Mouse (Mus musculus): ENCODE results near the gene Kirrel3. TPM values are rescaled to one million over a fixed set of nuclear protein-coding genes. Genes with fewer than 3 reads are reported as not detected.

Kirrel3 gene
- polyA plus RNA-seq, 1 experiment from 2014 or later = 11.4 TPM

- WGBS = 84% methylated on average over 20 of the region's 20 CpGs
- Histone ChIP-seq H3K36me3 (replicated peaks) (no peaks in the 10 kb centered on the region), H3K27ac (no peak overlapping the region), H3K4me3 (replicated peaks) (no peak overlapping the region), H3K9ac (no peak overlapping the region), H3K27me3 (no peaks in the 10 kb centered on the region), H3K4me2 (no peak overlapping the region), H3K4me1 (no peaks in the 10 kb centered on the region), H3K9me3 (no peaks in the 10 kb centered on the region)
- ATAC-seq (ENCODE audit: low FRiP score) = no peak
These were observed 34.7 kb downstream of the Kirrel3 start for GRCm38 (mm10) chr9:34520234-34520950.

DNA sequence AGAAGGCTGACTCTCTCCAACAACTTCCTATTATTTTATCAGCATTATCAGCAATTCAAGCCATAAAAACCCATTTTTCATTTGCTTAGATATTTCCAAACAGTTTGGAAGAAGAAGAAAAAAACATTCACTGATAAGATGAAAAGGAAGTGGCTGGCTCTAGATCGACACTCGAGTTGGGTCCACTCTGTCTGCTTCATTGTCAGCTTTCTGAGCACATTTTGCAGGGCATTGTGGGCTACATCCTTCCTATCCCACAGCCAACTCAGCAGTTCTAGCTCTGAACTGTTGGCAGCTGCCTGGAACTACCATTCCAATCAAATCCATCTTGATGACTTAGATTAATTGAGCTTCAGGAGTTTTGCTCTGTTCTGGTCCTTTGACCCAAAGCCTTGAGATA lies 40.0 kb downstream of the Kirrel3 start:
- Histone ChIP-seq H3K4me1 (no peaks in the 10 kb centered on the region), H3K9ac (no peak overlapping the region), H3K27me3 (no peaks in the 10 kb centered on the region), H3K27ac (no peak overlapping the region), H3K9me3 (no peaks in the 10 kb centered on the region), H3K4me2 (no peak overlapping the region), H3K36me3 (replicated peaks) (no peaks in the 10 kb centered on the region), H3K4me3 (replicated peaks) (no peak overlapping the region)
- 81% methylated on average over 2 of the region's 2 CpGs for WGBS
- no peak for ATAC-seq (ENCODE audit: low FRiP score)

DNA sequence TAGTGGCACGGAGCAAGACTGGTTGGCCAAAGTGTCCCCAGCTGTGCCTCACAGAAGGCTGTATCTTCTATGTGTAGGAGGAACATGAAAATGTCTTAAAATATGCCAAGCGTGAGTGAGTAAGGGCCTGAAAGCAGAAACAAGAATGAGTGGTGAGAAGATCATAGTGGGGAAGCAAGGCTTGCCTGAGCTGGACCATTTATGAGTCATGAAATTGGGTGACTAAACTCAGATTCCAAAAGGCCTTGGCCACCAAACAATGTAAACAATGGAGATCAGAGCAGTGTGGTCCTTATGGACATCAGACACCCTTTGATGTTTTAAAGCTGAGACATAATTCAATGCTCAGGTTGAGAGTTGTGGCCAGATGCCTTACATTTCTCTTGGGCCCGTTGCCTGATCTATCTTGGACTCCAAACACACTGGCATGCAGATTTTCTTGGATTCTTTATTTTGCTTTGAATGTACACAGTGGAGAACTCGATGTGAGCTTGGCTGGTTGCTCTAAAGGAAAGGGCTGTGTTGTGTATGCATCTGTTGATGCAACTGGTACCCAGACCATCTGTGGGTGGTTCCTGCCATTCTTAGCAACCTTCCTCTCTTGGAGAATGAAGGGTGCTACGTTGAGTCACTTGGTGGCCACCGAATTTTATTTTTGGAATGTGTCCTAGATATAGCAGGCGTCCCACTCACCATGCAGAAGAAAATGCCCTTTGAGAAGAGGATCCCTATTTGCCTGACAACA lies 53.1 kb downstream of the Kirrel3 start:
- 82% methylated on average over 7 of the region's 7 CpGs for WGBS
- no peak overlapping the region for H3K4me3 ChIP-seq (replicated peaks)
- no peak overlapping the region for H3K9ac ChIP-seq
- no peak for ATAC-seq (ENCODE audit: low FRiP score)
- no peaks in the 10 kb centered on the region for H3K27me3 ChIP-seq
- H3K4me1 ChIP-seq = no peaks in the 10 kb centered on the region; the same call in 1 of the 2 replicates
- no peak overlapping the region for H3K27ac ChIP-seq
- no peak overlapping the region for H3K4me2 ChIP-seq
- H3K9me3 ChIP-seq = no peaks in the 10 kb centered on the region
- no peaks in the 10 kb centered on the region for H3K36me3 ChIP-seq (replicated peaks)

GRCm38 (mm10) chr9:34541908-34542307 lies 56.2 kb downstream of the Kirrel3 start:
- WGBS = 72% methylated on average over 2 of the region's 2 CpGs
- H3K4me1 ChIP-seq = no peaks in the 10 kb centered on the region

GRCm38 (mm10) chr9:34555699-34556098 lies 70.0 kb downstream of the Kirrel3 start:
- no peak overlapping the region for H3K4me3 ChIP-seq (replicated peaks)
- H3K27ac ChIP-seq = no peak overlapping the region
- WGBS = 38% methylated on average over 2 of the region's 2 CpGs
- no peaks in the 10 kb centered on the region for H3K36me3 ChIP-seq (replicated peaks)
- peaks cover 25% of the 10 kb centered on the region for H3K27me3 ChIP-seq
- H3K9ac ChIP-seq = no peak overlapping the region
- no peak for ATAC-seq (ENCODE audit: low FRiP score)
- H3K4me2 ChIP-seq = no peak overlapping the region
- H3K4me1 ChIP-seq = peaks cover 42% of the 10 kb centered on the region
- H3K9me3 ChIP-seq = no peaks in the 10 kb centered on the region

More at GRCm38 (mm10) chr9:34541908-34542307, 56.2 kb downstream of the Kirrel3 start:
- Histone ChIP-seq H3K27ac (no peak overlapping the region), H3K4me2 (no peak overlapping the region), H3K4me3 (replicated peaks) (no peak overlapping the region), H3K9ac (no peak overlapping the region), H3K9me3 (no peaks in the 10 kb centered on the region), H3K36me3 (replicated peaks) (no peaks in the 10 kb centered on the region), H3K27me3 (no peaks in the 10 kb centered on the region)
- ATAC-seq (ENCODE audit: low FRiP score) = no peak

DNA sequence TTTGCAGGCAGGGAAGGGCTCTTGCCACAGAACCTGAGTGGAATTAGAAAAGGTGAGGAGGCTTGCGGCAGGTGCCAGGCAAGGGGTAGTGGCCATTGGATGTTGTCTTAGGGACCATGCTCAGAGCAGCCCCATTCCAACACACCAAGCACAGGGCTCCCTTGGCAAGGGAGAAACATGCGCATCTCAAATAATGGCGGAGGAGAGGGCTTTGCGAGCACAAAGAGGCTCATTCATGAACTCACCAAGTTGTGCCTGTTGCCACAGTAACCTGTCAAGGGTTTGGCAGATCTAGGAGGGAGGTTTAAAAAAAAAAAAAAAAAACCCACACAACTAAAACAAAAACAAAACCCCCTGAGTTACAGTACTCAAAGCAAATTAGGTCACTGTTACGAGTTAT lies 72.2 kb downstream of the Kirrel3 start:
- Histone ChIP-seq H3K27me3 (peaks cover 40% of the 10 kb centered on the region), H3K9me3 (no peaks in the 10 kb centered on the region), H3K36me3 (replicated peaks) (no peaks in the 10 kb centered on the region), H3K4me2 (peak overlapping the region; percentile 30), H3K27ac (peak overlapping the region; percentile 57), H3K4me3 (replicated peaks) (no peak overlapping the region), H3K9ac (no peak overlapping the region), H3K4me1 (peaks cover 43% of the 10 kb centered on the region)
- 17% methylated on average over 5 of the region's 5 CpGs for WGBS
- ATAC-seq (ENCODE audit: low FRiP score) = peak; percentile 90

GRCm38 (mm10) chr9:34558291-34558899 lies 72.7 kb downstream of the Kirrel3 start:
- Histone ChIP-seq H3K4me2 (peak overlapping the region; percentile 30), H3K9me3 (no peaks in the 10 kb centered on the region), H3K4me1 (peaks cover 43% of the 10 kb centered on the region), H3K4me3 (replicated peaks) (no peak overlapping the region), H3K27ac (peak overlapping the region; percentile 54), H3K36me3 (replicated peaks) (no peaks in the 10 kb centered on the region), H3K9ac (no peak overlapping the region), H3K27me3 (peaks cover 40% of the 10 kb centered on the region)
- WGBS = 11% methylated on average over 8 of the region's 8 CpGs
- ATAC-seq (ENCODE audit: low FRiP score) = peak; percentile 86

DNA sequence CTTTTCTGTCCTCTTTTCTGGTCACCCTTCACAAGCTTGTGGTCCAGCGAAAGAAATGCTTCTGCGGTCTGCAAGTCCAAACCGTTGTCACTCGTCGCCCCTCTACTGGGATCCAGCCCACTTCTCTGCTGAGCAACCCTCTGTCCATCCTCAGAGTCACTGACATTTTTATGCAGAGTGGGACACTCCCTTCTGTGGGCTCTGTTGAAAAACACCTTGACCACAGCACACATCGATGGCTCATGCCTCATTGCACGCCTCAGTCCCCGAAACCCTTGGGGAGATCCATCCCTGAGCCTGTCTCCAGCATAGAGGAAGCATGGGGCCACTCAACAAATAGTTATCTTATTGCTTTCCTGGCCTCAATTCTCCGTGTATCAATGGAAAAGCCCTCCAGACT lies 73.4 kb downstream of the Kirrel3 start:
- Histone ChIP-seq H3K27ac (no peak overlapping the region), H3K4me2 (no peak overlapping the region; the same call in 1 of the 2 replicates), H3K9me3 (no peaks in the 10 kb centered on the region), H3K4me3 (replicated peaks) (no peak overlapping the region), H3K27me3 (peaks cover 45% of the 10 kb centered on the region), H3K9ac (no peak overlapping the region), H3K36me3 (replicated peaks) (no peaks in the 10 kb centered on the region), H3K4me1 (peaks cover 43% of the 10 kb centered on the region)
- 86% methylated on average over 9 of the region's 9 CpGs for WGBS
- no peak for ATAC-seq (ENCODE audit: low FRiP score)

- Histone ChIP-seq H3K4me2 (no peak overlapping the region), H3K27me3 (peaks cover 38% of the 10 kb centered on the region), H3K36me3 (replicated peaks) (no peaks in the 10 kb centered on the region), H3K4me1 (peaks cover 32% of the 10 kb centered on the region), H3K4me3 (replicated peaks) (no peak overlapping the region), H3K9me3 (no peaks in the 10 kb centered on the region), H3K9ac (no peak overlapping the region), H3K27ac (no peak overlapping the region)
- 30% methylated on average over 1 of the region's 1 CpGs for WGBS
- ATAC-seq (ENCODE audit: low FRiP score) = no peak
These were observed 75.6 kb downstream of the Kirrel3 start for GRCm38 (mm10) chr9:34561281-34561680.

GRCm38 (mm10) chr9:34562437-34563000 lies 76.8 kb downstream of the Kirrel3 start:
- 75% methylated on average over 9 of the region's 9 CpGs for WGBS
- Histone ChIP-seq H3K27ac (no peak overlapping the region), H3K9me3 (no peaks in the 10 kb centered on the region), H3K36me3 (replicated peaks) (no peaks in the 10 kb centered on the region), H3K4me3 (replicated peaks) (no peak overlapping the region), H3K9ac (no peak overlapping the region), H3K4me2 (no peak overlapping the region), H3K4me1 (peaks cover 27% of the 10 kb centered on the region), H3K27me3 (peaks cover 29% of the 10 kb centered on the region)
- no peak for ATAC-seq (ENCODE audit: low FRiP score)

DNA sequence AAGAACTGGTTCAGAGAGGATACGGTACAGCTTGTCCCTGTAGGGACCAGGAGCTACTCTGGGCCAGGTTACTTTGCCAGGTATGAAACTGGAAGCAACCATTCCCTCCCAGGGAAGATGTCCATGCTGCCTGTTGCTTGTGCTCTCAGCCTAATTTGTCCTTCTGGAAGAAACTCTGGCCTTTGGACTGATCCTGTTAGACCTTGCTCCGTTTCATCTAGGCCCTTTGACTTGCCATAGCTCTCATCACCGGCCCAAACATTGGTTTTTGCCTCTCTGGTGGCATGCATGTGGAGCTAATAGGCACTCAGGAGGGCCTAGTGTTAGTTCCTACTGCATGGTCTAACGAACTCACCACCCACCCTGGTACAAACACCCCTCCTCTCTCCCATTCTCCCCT lies 88.2 kb downstream of the Kirrel3 start:
- ATAC-seq (ENCODE audit: low FRiP score) = no peak
- 89% methylated on average over 4 of the region's 4 CpGs for WGBS
- H3K4me3 ChIP-seq (replicated peaks) = no peak overlapping the region
- no peaks in the 10 kb centered on the region for H3K27me3 ChIP-seq
- no peaks in the 10 kb centered on the region for H3K4me1 ChIP-seq
- H3K27ac ChIP-seq = no peak overlapping the region
- H3K4me2 ChIP-seq = no peak overlapping the region
- no peaks in the 10 kb centered on the region for H3K9me3 ChIP-seq
- no peak overlapping the region for H3K9ac ChIP-seq
- H3K36me3 ChIP-seq (replicated peaks) = no peaks in the 10 kb centered on the region

DNA sequence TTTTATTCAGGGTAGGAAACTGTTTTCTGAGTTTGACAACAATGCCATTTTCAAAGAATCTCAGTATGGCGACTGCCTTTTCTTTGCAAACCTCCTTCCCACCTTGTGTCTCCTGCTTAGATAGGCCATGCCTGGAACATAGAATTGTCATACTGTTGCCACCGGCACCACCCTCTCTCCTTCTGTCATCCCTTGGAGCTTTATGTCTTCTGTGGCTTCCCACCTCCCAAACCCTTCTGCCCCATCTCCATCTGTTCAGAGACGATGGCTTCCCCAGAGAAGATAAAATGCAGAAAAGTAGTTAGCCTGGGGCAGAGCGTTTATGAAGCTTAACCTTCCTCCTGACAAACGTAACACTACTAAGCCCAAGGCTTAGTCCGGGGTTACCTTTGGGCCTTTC lies 88.9 kb downstream of the Kirrel3 start:
- WGBS = 92% methylated on average over 6 of the region's 6 CpGs
- Histone ChIP-seq H3K9me3 (no peaks in the 10 kb centered on the region), H3K4me1 (peaks cover 4% of the 10 kb centered on the region; the same call in 1 of the 2 replicates), H3K27ac (no peak overlapping the region), H3K9ac (no peak overlapping the region), H3K36me3 (replicated peaks) (no peaks in the 10 kb centered on the region), H3K4me3 (replicated peaks) (no peak overlapping the region), H3K4me2 (no peak overlapping the region), H3K27me3 (no peaks in the 10 kb centered on the region)
- no peak for ATAC-seq (ENCODE audit: low FRiP score)
